In genomic region chr11:95819138-95819537, GRCm38 (mm10) we compare ENCODE assay signal across 23 mouse cellular contexts. TPM values are rescaled to one million over a fixed set of nuclear protein-coding genes. Genes with fewer than 3 reads are reported as not detected.
A peak's percentile ranks its signal among the peaks of the same experiment; 100 is the strongest.
DNase-seq lines count a peak whose midpoint lies in the region; ATAC-seq and TF ChIP-seq lines count a peak whose summit lies in the region.
"Had no signal": no experiment of that assay in that cellular context is flagged by ENCODE, and none has a peak within 500 bp of the region (broad histone marks: within the 10 kb centered on the region; RNA-seq: fewer than 3 reads in every experiment).

No protein-coding gene starts in this region.

- H3K4me2 ChIP-seq in kidney, embryonic 14.5 days (replicated peaks; ENCODE audit: low read depth, low read length) = no peak overlapping the region
- no peak overlapping the region for H3K4me2 ChIP-seq in stomach, postnatal 0 days (replicated peaks; ENCODE audit: low read depth)
- H3K4me2 ChIP-seq: embryonic facial prominence, embryonic 13.5 days; heart, embryonic 11.5 days; hindbrain, embryonic 13.5 days; liver, embryonic 11.5 days; lung, embryonic 15.5 days; midbrain, embryonic 15.5 days had no signal

- WGBS in kidney, embryonic 14.5 days = 86% methylated on average over 8 of the region's 8 CpGs
- WGBS in stomach, postnatal 0 days = 56% methylated on average over 8 of the region's 8 CpGs

- no peak for TF ChIP-seq CTCF in stomach, postnatal 0 days (IDR thresholded peaks at IDR 0.05; ENCODE audit: low read depth)

- DNase-seq in kidney, adult 11 months = peak; percentile 70
- peak; percentile 76 for DNase-seq in urinary bladder, postnatal 14 days (ENCODE audit: low spot score)
- no peak for DNase-seq in urinary bladder, adult 2 months (ENCODE audit: low spot score)
- peak; percentile 76 for DNase-seq in gonadal fat pad, adult 2 months (ENCODE audit: low read depth)
- DNase-seq in stomach, postnatal 0 days (ENCODE audit: low spot score) = no peak
- no peak for DNase-seq in embryo, embryonic 9.5 days (ENCODE audit: extremely low spot score)
- DNase-seq: adrenal gland, postnatal 14 days; cerebellum, adult 11-12 months; cerebellum, adult 9-11 months; embryo, embryonic 11 days; heart, postnatal 36 days had no signal

- H3K9ac ChIP-seq in kidney, embryonic 14.5 days (ENCODE audit: low read depth, low read length) = no peak overlapping the region
- H3K9ac ChIP-seq in stomach, postnatal 0 days (ENCODE audit: low read length) = no peak overlapping the region
- H3K9ac ChIP-seq: embryonic facial prominence, embryonic 13.5 days; hindbrain, embryonic 13.5 days; lung, embryonic 15.5 days; midbrain, embryonic 15.5 days had no signal

- no peaks in the 10 kb centered on the region for H3K4me1 ChIP-seq in kidney, embryonic 14.5 days (ENCODE audit: control insufficient read depth, insufficient read depth, low read length)
- H3K4me1 ChIP-seq in stomach, postnatal 0 days (replicated peaks; ENCODE audit: control insufficient read depth, insufficient read depth) = no peaks in the 10 kb centered on the region
- H3K4me1 ChIP-seq: embryonic facial prominence, embryonic 13.5 days had no signal

- ATAC-seq in kidney, embryonic 14.5 days (ENCODE audit: low FRiP score, low TSS enrichment) = no peak
- ATAC-seq in stomach, postnatal 0 days (ENCODE audit: low FRiP score, low TSS enrichment) = no peak; the same call in 1 of the 2 replicates
- ATAC-seq: CD4-positive, CD25-positive, alpha-beta regulatory T cell, adult 4 months; forebrain, embryonic 16.5 days; midbrain, embryonic 15.5 days had no signal

- no peaks in the 10 kb centered on the region for H3K36me3 ChIP-seq in kidney, embryonic 14.5 days (ENCODE audit: control insufficient read depth, insufficient read depth, low read length)
- no peaks in the 10 kb centered on the region for H3K36me3 ChIP-seq in stomach, postnatal 0 days (ENCODE audit: control insufficient read depth, insufficient read depth, low read length)
- H3K36me3 ChIP-seq: embryonic facial prominence, embryonic 13.5 days; hindbrain, embryonic 13.5 days; lung, embryonic 15.5 days; midbrain, embryonic 10.5 days; midbrain, embryonic 15.5 days had no signal

- H3K27ac ChIP-seq in kidney, embryonic 14.5 days (ENCODE audit: low read depth, low read length) = no peak overlapping the region
- peak overlapping the region; percentile 63; the same call in 1 of the 2 replicates for H3K27ac ChIP-seq in stomach, postnatal 0 days (replicated peaks)
- H3K27ac ChIP-seq: embryonic facial prominence, embryonic 13.5 days; hindbrain, embryonic 13.5 days; lung, embryonic 15.5 days; midbrain, embryonic 10.5 days; midbrain, embryonic 15.5 days had no signal

- H3K27me3 ChIP-seq in kidney, embryonic 14.5 days (ENCODE audit: control insufficient read depth, insufficient read depth, low read length) = no peaks in the 10 kb centered on the region
- H3K27me3 ChIP-seq in stomach, postnatal 0 days (ENCODE audit: control insufficient read depth, insufficient read depth, low read length) = peaks cover 4% of the 10 kb centered on the region; the same call in 1 of the 2 replicates

- H3K9me3 ChIP-seq in kidney, embryonic 14.5 days (ENCODE audit: control insufficient read depth, low read length) = no peaks in the 10 kb centered on the region; the same call in 1 of the 2 replicates
- no peaks in the 10 kb centered on the region for H3K9me3 ChIP-seq in stomach, postnatal 0 days (ENCODE audit: control insufficient read depth, low read length)
- H3K9me3 ChIP-seq: embryonic facial prominence, embryonic 13.5 days; hindbrain, embryonic 13.5 days; lung, embryonic 15.5 days; midbrain, embryonic 10.5 days; midbrain, embryonic 15.5 days had no signal

- no peak for TF ChIP-seq EP300 in stomach, postnatal 0 days (optimal IDR thresholded peaks at IDR 0.05)

- H3K4me3 ChIP-seq in kidney, embryonic 14.5 days (ENCODE audit: low read length) = no peak overlapping the region
- H3K4me3 ChIP-seq in stomach, postnatal 0 days (ENCODE audit: low read depth, low read length) = no peak overlapping the region
- H3K4me3 ChIP-seq: embryonic facial prominence, embryonic 13.5 days; hindbrain, embryonic 13.5 days; lung, embryonic 15.5 days; midbrain, embryonic 10.5 days; midbrain, embryonic 15.5 days had no signal

RNA-seq across cellular contexts. Expression of gene Phospho1, which starts 5.2 kb away (rescaled TPM):
- not detected in 2 replicates for polyA plus RNA-seq in kidney, embryonic 14.5 days (2014; fragmentation: Nextera tagmentation; extraction: Ambion mirVana)
- 33.2 and 40.8 TPM in 2 replicates for polyA plus RNA-seq in urinary bladder, adult 2 months (2012; rRNA removed)
- 17.3 and 19.2 TPM in 2 replicates for polyA plus RNA-seq in gonadal fat pad, adult 2 months (2012; rRNA removed)
- 0.40 and 0.45 TPM in 2 replicates for polyA plus RNA-seq in stomach, postnatal 0 days (2015; fragmentation: Nextera tagmentation; extraction: Ambion mirVana)
- polyA plus RNA-seq: CD4-positive, CD25-positive, alpha-beta regulatory T cell, adult 4 months; forebrain, embryonic 11.5 days; forebrain, embryonic 16.5 days; hindbrain, embryonic 13.5 days; midbrain, embryonic 15.5 days; neural tube, embryonic 11.5 days had no signal

RNA-seq across cellular contexts. Expression of gene Gngt2, which starts 17.9 kb away (rescaled TPM):
- 19.5 and 26.0 TPM in 2 replicates for polyA plus RNA-seq in kidney, embryonic 14.5 days (2014; fragmentation: Nextera tagmentation; extraction: Ambion mirVana)
- 21.0 and 24.5 TPM in 2 replicates for polyA plus RNA-seq in urinary bladder, adult 2 months (2012; rRNA removed)
- polyA plus RNA-seq in gonadal fat pad, adult 2 months (2012; rRNA removed) = 5.2 and 12.0 TPM in 2 replicates
- polyA plus RNA-seq in stomach, postnatal 0 days (2015; fragmentation: Nextera tagmentation; extraction: Ambion mirVana) = 11.1 and 12.5 TPM in 2 replicates

RNA-seq across cellular contexts. Expression of gene Abi3, which starts 23.1 kb away (rescaled TPM):
- 3.9 and 9.8 TPM in 2 replicates for polyA plus RNA-seq in kidney, embryonic 14.5 days (2014; fragmentation: Nextera tagmentation; extraction: Ambion mirVana)
- polyA plus RNA-seq in urinary bladder, adult 2 months (2012; rRNA removed) = 8.1 and 10.1 TPM in 2 replicates
- 12.4 and 17.7 TPM in 2 replicates for polyA plus RNA-seq in gonadal fat pad, adult 2 months (2012; rRNA removed)
- polyA plus RNA-seq in stomach, postnatal 0 days (2015; fragmentation: Nextera tagmentation; extraction: Ambion mirVana) = 3.6 and 4.2 TPM in 2 replicates

Comparison
In these comparisons a context has a peak if more than half of its experiments do, and no peak if none do; other contexts are left out.
1. DNase-seq: peak in kidney, adult 11 months (single experiment), urinary bladder, postnatal 14 days (single experiment) and gonadal fat pad, adult 2 months (single experiment); none in urinary bladder, adult 2 months (single experiment), stomach, postnatal 0 days (single experiment) and embryo, embryonic 9.5 days (single experiment).
2. RNA of gene Phospho1, which starts 5.2 kb away (polyA plus RNA-seq): 33.2 to 40.8 TPM in urinary bladder, adult 2 months and 17.3 to 19.2 TPM in gonadal fat pad, adult 2 months; 0.40 to 0.45 TPM in stomach, postnatal 0 days and not detected in kidney, embryonic 14.5 days; every median in the first group is over 10 times any median in the second.